Mouse (Mus musculus) liver, postnatal 0 days (tissue): Measurements from ENCODE around the gene Acly.

Experiments used
- CTCF ChIP-seq: sonication (generic); IDR thresholded peaks from 2 replicates; pipeline ENCODE4 v1.5.1; 2016; ENCODE audit warnings: antibody characterized with exemption, low read depth
- EP300 ChIP-seq: IDR thresholded peaks from 2 replicates; pipeline ENCODE4 v1.6.1; 2016; ENCODE audit warnings: antibody characterized with exemption, low read depth, mild to moderate bottlenecking

- TF ChIP-seq CTCF (no peak), EP300 (no peak)
Measured at GRCm38 (mm10) chr11:100465229-100465792, 62.5 kb downstream of the Acly start.
